ENCODE assay signal across 17 mouse cellular contexts in the genomic region with DNA sequence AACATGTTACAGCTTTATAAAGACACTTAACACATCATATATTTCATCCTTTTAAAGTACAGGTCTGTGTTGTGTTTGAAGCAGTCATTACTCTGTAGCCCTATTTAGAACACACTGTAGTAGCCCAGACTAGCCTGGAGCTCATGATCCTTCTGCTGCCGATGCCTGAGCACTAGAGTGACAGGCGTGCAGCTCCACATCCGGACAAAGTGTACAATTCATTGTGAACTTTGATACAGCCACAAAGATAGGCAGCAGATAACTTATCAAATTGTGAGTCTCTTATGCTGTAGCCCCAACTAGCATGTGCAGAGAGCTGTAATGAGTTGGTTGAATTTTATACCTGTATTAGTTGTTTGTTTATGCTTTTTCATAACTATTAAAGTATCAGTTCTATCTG.
"Had no signal": no experiment of that assay in that cellular context is flagged by ENCODE, and none has a peak within 500 bp of the region (broad histone marks: within the 10 kb centered on the region; RNA-seq: fewer than 3 reads in every experiment).

No protein-coding gene starts in this region.

- H3K4me3 ChIP-seq: neural tube, embryonic 12.5 days; neural tube, embryonic 13.5 days; neural tube, embryonic 15.5 days; stomach, embryonic 15.5 days had no signal

- H3K27ac ChIP-seq: neural tube, embryonic 12.5 days; neural tube, embryonic 13.5 days; neural tube, embryonic 15.5 days; stomach, embryonic 15.5 days; stomach, postnatal 0 days had no signal

- H3K9ac ChIP-seq: neural tube, embryonic 12.5 days; neural tube, embryonic 13.5 days; neural tube, embryonic 15.5 days; stomach, embryonic 15.5 days had no signal

- H3K27me3 ChIP-seq: neural tube, embryonic 12.5 days; neural tube, embryonic 13.5 days; neural tube, embryonic 15.5 days; stomach, embryonic 15.5 days had no signal

- H3K4me1 ChIP-seq: neural tube, embryonic 12.5 days; neural tube, embryonic 13.5 days; neural tube, embryonic 15.5 days; stomach, embryonic 15.5 days had no signal

- H3K4me2 ChIP-seq: neural tube, embryonic 12.5 days; neural tube, embryonic 13.5 days; neural tube, embryonic 15.5 days; stomach, embryonic 15.5 days had no signal

- H3K9me3 ChIP-seq: neural tube, embryonic 12.5 days; neural tube, embryonic 13.5 days; neural tube, embryonic 15.5 days; stomach, embryonic 15.5 days had no signal

- DNase-seq: retina, postnatal 1 day; right cerebral cortex, adult 18-20 months; right cerebral cortex, postnatal 14 days; right cerebral cortex, postnatal 25 days; right cerebral cortex, postnatal 4 days; spleen, adult 18-20 months; thymus, adult 18-20 months; thymus, adult 2 months; thymus, postnatal 14 days; thymus, postnatal 25 days; thymus, postnatal 36 days; thymus, postnatal 4 days had no signal
